Mouse (Mus musculus) MEL (cell line): ENCODE results near the gene Ocel1.

Source experiments
- E2F4 ChIP-seq: IDR thresholded peaks from 2 replicates; pipeline ENCODE4 v1.6.1; 2011; ENCODE audit warnings: low read depth, low read length, improper control_type of control experiment, borderline replicate concordance
- GABPA ChIP-seq: IDR thresholded peaks from 2 replicates; pipeline ENCODE4 v1.6.1; 2012; ENCODE audit warnings: low read depth, mild to moderate bottlenecking, inconsistent platforms, low read length, improper control_type of control experiment, moderate library complexity
- GATA1 ChIP-seq: IDR thresholded peaks from 2 replicates; pipeline ENCODE4 v1.6.1; 2011; ENCODE audit warnings: low read depth, low read length, improper control_type of control experiment
- MAX ChIP-seq: IDR thresholded peaks from 2 replicates; pipeline ENCODE4 v1.6.1; 2011; ENCODE audit warnings: low read length, improper control_type of control experiment
- NELFE ChIP-seq: IDR thresholded peaks from 2 replicates; pipeline ENCODE4 v1.6.1; 2011; ENCODE audit warnings: low read depth, low read length, improper control_type of control experiment
- POLR2A ChIP-seq, 2 experiments: IDR thresholded peaks; 2 replicates each; pipeline ENCODE4 v1.6.1; 2011 to 2012; ENCODE audit warnings: low read length in 2 of 2, mild to moderate bottlenecking in 2 of 2, control low read depth in 1 of 2, improper control_type of control experiment in 1 of 2, low read depth in 1 of 2, moderate library complexity in 1 of 2; ENCODE audit not compliant: control insufficient read depth in 1 of 2, insufficient read depth in 1 of 2, poor library complexity in 1 of 2
- TBP ChIP-seq: IDR thresholded peaks from 2 replicates; pipeline ENCODE4 v1.8.0; 2011; ENCODE audit warnings: low read depth, low read length, improper control_type of control experiment
- ZKSCAN1 ChIP-seq: IDR thresholded peaks from 2 replicates; pipeline ENCODE4 v1.6.1; 2012; ENCODE audit warnings: low read depth, mild to moderate bottlenecking, inconsistent platforms, low read length, improper control_type of control experiment, moderate library complexity
- ZMIZ1 ChIP-seq: IDR thresholded peaks from 2 replicates; pipeline ENCODE4 v1.6.1; 2012; ENCODE audit warnings: low read depth, mild to moderate bottlenecking, inconsistent platforms, low read length, improper control_type of control experiment, moderate library complexity
- ZNF384 ChIP-seq: IDR thresholded peaks from 2 replicates; pipeline ENCODE4 v1.6.1; 2012; ENCODE audit warnings: low read depth, mild to moderate bottlenecking, inconsistent platforms, low read length, improper control_type of control experiment

- TF ChIP-seq TBP (peak; percentile 82), POLR2A (IDR thresholded peaks at IDR 0.05; ENCODE audit: control insufficient read depth in 1 of 2, insufficient read depth in 1 of 2, low read depth in 1 of 2, low read length in 2 of 2, poor library complexity in 1 of 2) (peak; percentile 38 to 79; a peak in 1 of 4 replicates), ZNF384 (no peak), GATA1 (peak; percentile 14; the same call in 1 of the 2 replicates), NELFE (peak; percentile 73; the same call in 1 of the 2 replicates), MAX (peak; percentile 96), ZKSCAN1 (no peak), GABPA (no peak), ZMIZ1 (peak; percentile 7), E2F4 (peak; percentile 72; the same call in 1 of the 2 replicates)
Measured at GRCm38 (mm10) chr8:71366771-71367528, 4.1 kb upstream of the Ocel1 start, which contains the start of gene Use1.
